In the genomic region with DNA sequence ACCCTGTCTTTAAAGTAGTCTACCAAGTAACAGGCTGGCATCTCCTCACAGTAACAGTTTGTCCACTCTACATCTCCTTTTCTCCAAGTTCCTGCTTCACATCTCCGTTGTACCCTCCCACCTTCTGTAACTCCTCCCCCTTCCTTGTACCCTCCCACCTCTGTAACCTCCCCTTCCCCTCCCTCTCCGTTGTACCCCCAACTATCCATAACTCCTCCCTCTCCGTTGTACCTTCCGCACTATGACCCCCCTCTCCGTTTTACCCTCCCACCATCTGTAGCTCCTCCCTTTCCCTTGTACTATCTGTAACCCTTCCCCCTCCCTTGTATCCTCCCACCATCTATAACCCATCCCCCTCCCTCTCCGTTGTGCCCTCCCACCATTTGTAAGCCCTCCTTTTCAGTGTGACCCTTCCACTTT, we compare ENCODE assay signal across 8 mouse cellular contexts.
DNase-seq lines count a peak whose midpoint lies in the region; ATAC-seq and TF ChIP-seq lines count a peak whose summit lies in the region.

No protein-coding gene starts in this region.

- 12% methylated on average over 6 of the region's 6 CpGs for WGBS in lung, embryonic 14.5 days
- 15% methylated on average over 6 of the region's 6 CpGs for WGBS in intestine, embryonic 16.5 days
- WGBS in neural tube, embryonic 13.5 days, result 10% methylated on average over 6 of the region's 6 CpGs
- WGBS in kidney, adult 2 months, result 39% methylated on average over 6 of the region's 6 CpGs

- no peak overlapping the region for H3K27ac ChIP-seq in lung, embryonic 14.5 days (ENCODE audit: low read depth)
- no peak overlapping the region for H3K27ac ChIP-seq in intestine, embryonic 16.5 days (ENCODE audit: low read length)
- H3K27ac ChIP-seq in neural tube, embryonic 13.5 days (replicated peaks), result no peak overlapping the region
- H3K27ac ChIP-seq in kidney, adult 2 months (ENCODE audit: insufficient read depth, low read depth, low read length), result no peak overlapping the region

- H3K4me1 ChIP-seq in lung, embryonic 14.5 days (ENCODE audit: insufficient read depth), result no peaks in the 10 kb centered on the region
- 0 out of 2 replicates have a peak, but pooled peaks cover 5% of the 10 kb centered on the region for H3K4me1 ChIP-seq in intestine, embryonic 16.5 days (ENCODE audit: control insufficient read depth, insufficient read depth, low read length)
- H3K4me1 ChIP-seq in neural tube, embryonic 13.5 days (replicated peaks), result peaks cover 21% of the 10 kb centered on the region
- peaks cover 7% of the 10 kb centered on the region; the same call in 1 of the 2 replicates for H3K4me1 ChIP-seq in kidney, adult 2 months (ENCODE audit: control insufficient read depth, insufficient read depth, low read length)

- no peaks in the 10 kb centered on the region for H3K27me3 ChIP-seq in lung, embryonic 14.5 days (ENCODE audit: insufficient read depth, low read length)
- no peaks in the 10 kb centered on the region for H3K27me3 ChIP-seq in intestine, embryonic 16.5 days (replicated peaks; ENCODE audit: control insufficient read depth, insufficient read depth, low read length)
- H3K27me3 ChIP-seq in neural tube, embryonic 13.5 days, result no peaks in the 10 kb centered on the region; the same call in 1 of the 2 replicates
- no peaks in the 10 kb centered on the region for H3K27me3 ChIP-seq in kidney, adult 2 months (replicated peaks; ENCODE audit: control insufficient read depth, insufficient read depth, low read length)

- H3K4me2 ChIP-seq in lung, embryonic 14.5 days, result peak overlapping the region; percentile 95
- H3K4me2 ChIP-seq in intestine, embryonic 16.5 days (ENCODE audit: low read depth, low read length), result peak overlapping the region; percentile 77
- H3K4me2 ChIP-seq in neural tube, embryonic 13.5 days, result peak overlapping the region; percentile 76

- TF ChIP-seq POLR2A in kidney, adult 2 months (IDR thresholded peaks at IDR 0.05; ENCODE audit: low read depth, low read length), result no peak

- H3K36me3 ChIP-seq in lung, embryonic 14.5 days (ENCODE audit: insufficient read depth), result no peaks in the 10 kb centered on the region
- 0 out of 2 replicates have a peak, but pooled peaks cover 3% of the 10 kb centered on the region for H3K36me3 ChIP-seq in intestine, embryonic 16.5 days (ENCODE audit: control insufficient read depth, insufficient read depth, low read length)
- H3K36me3 ChIP-seq in neural tube, embryonic 13.5 days, result peaks cover 11% of the 10 kb centered on the region
- H3K36me3 ChIP-seq in kidney, adult 2 months (ENCODE audit: control insufficient read depth, insufficient read depth, low read length), result no peaks in the 10 kb centered on the region; the same call in 1 of the 2 replicates

- TF ChIP-seq CTCF in lung, embryonic 14.5 days (IDR thresholded peaks at IDR 0.05; ENCODE audit: low read depth), result no peak
- no peak for TF ChIP-seq CTCF in kidney, adult 2 months (conservative IDR thresholded peaks at IDR 0.05; ENCODE audit: insufficient read depth, insufficient read length, low read depth, low read length)

- ATAC-seq in lung, embryonic 14.5 days (ENCODE audit: insufficient read depth), result no peak
- ATAC-seq in intestine, embryonic 16.5 days, result 0 out of 2 replicates have a peak, but pooled peaks have one; percentile 5
- ATAC-seq in neural tube, embryonic 13.5 days (ENCODE audit: low read depth), result no peak

- peak; percentile 7 for DNase-seq in lung, embryonic 14.5 days
- no peak for DNase-seq in lung, postnatal 14 days
- DNase-seq in embryo, embryonic 10 days (ENCODE audit: low spot score), result peak; percentile 29
- DNase-seq in urinary bladder, postnatal 10 days (ENCODE audit: low spot score), result no peak
- DNase-seq in kidney, postnatal 4 days, result no peak
- DNase-seq in kidney, adult 2 months, result no peak

- no peaks in the 10 kb centered on the region for H3K9me3 ChIP-seq in lung, embryonic 14.5 days (ENCODE audit: low read depth, low read length)
- H3K9me3 ChIP-seq in intestine, embryonic 16.5 days (ENCODE audit: control insufficient read depth, low read length), result no peaks in the 10 kb centered on the region
- no peaks in the 10 kb centered on the region for H3K9me3 ChIP-seq in neural tube, embryonic 13.5 days

- H3K4me3 ChIP-seq in lung, embryonic 14.5 days (ENCODE audit: low read depth, low read length), result no peak overlapping the region
- no peak overlapping the region for H3K4me3 ChIP-seq in intestine, embryonic 16.5 days (ENCODE audit: low read length)
- 0 out of 2 replicates have a peak overlapping the region, but pooled peaks have one; percentile 2 for H3K4me3 ChIP-seq in neural tube, embryonic 13.5 days
- H3K4me3 ChIP-seq in kidney, adult 2 months (ENCODE audit: insufficient read depth, low read depth, low read length), result no peak overlapping the region

- H3K9ac ChIP-seq in lung, embryonic 14.5 days, result no peak overlapping the region
- no peak overlapping the region for H3K9ac ChIP-seq in intestine, embryonic 16.5 days (ENCODE audit: low read depth, low read length)
- no peak overlapping the region for H3K9ac ChIP-seq in neural tube, embryonic 13.5 days

Comparison
In these comparisons a context has a peak if more than half of its experiments do, and no peak if none do; other contexts are left out.
1. DNase-seq: peak in lung, embryonic 14.5 days (single experiment) and embryo, embryonic 10 days (single experiment); none in lung, postnatal 14 days (single experiment), urinary bladder, postnatal 10 days (single experiment), kidney, postnatal 4 days (0 of 2) and kidney, adult 2 months (single experiment).
2. Peak in every context shown above with its lines, with median percentiles within 50 percentile points of each other: H3K4me2 ChIP-seq.